Mouse (Mus musculus) brain, embryonic 14.5 days (tissue): ENCODE results near the gene Chchd6. TPM values are rescaled to one million over a fixed set of nuclear protein-coding genes. Genes with fewer than 3 reads are reported as not detected.
A peak's percentile ranks its signal among the peaks of the same experiment; 100 is the strongest.

Experiments
- DNase-seq: peaks from one replicate; pipeline ENCODE4 v3.0.0-alpha.2; 2011; ENCODE audit warnings: low read depth
- CTCF ChIP-seq: fragments of 200-500 bp; IDR thresholded peaks from 2 replicates; pipeline ENCODE4 v1.5.1; 2012; ENCODE audit warnings: inconsistent platforms, mild to moderate bottlenecking, moderate library complexity, borderline replicate concordance; ENCODE audit not compliant: insufficient read depth, insufficient read length; ENCODE audit errors: extremely low read depth
- POLR2A ChIP-seq: fragments of 200-500 bp; IDR thresholded peaks from 2 replicates; pipeline ENCODE4 v1.6.1; 2012; ENCODE audit warnings: mild to moderate bottlenecking, inconsistent platforms, borderline replicate concordance; ENCODE audit not compliant: poor library complexity, insufficient read depth, insufficient read length, severe bottlenecking; ENCODE audit errors: extremely low read depth
- polyA plus RNA-seq: library from polyadenylated mRNA; depleted of rRNA; stranded (reverse); fragments of >200 nt; gene quantifications from 2 replicates; pipeline ENCODE4 v1.2.3, GENCODE M21; 2012

Gene Chchd6
- polyA plus RNA-seq, 1 experiment = 142 TPM

GRCm38 (mm10) chr6:89461250-89462222 lies 133.9 kb downstream of the Chchd6 start:
- TF ChIP-seq POLR2A = no peak
- TF ChIP-seq CTCF = no peak

GRCm38 (mm10) chr6:89459634-89460033 lies 135.8 kb downstream of the Chchd6 start:
- no peak for TF ChIP-seq CTCF
- no peak for TF ChIP-seq POLR2A

More at GRCm38 (mm10) chr6:89461250-89462222, 133.9 kb downstream of the Chchd6 start:
- no peak for DNase-seq

GRCm38 (mm10) chr6:89457601-89458000 lies 137.9 kb downstream of the Chchd6 start:
- TF ChIP-seq CTCF (no peak), POLR2A (no peak)
- no peak for DNase-seq

More at GRCm38 (mm10) chr6:89459634-89460033, 135.8 kb downstream of the Chchd6 start:
- no peak for DNase-seq

GRCm38 (mm10) chr6:89456409-89456961 lies 139.0 kb downstream of the Chchd6 start:
- TF ChIP-seq POLR2A (no peak), CTCF (no peak)
- DNase-seq = no peak

- peak; percentile 42 for DNase-seq
- no peak for TF ChIP-seq CTCF
- no peak for TF ChIP-seq POLR2A
Measured at GRCm38 (mm10) chr6:89455523-89456000, 139.9 kb downstream of the Chchd6 start.

- TF ChIP-seq POLR2A (no peak), CTCF (no peak)
- no peak for DNase-seq
Measured at GRCm38 (mm10) chr6:89454437-89454836, 141.0 kb downstream of the Chchd6 start.

- peak; percentile 82 for DNase-seq
- no peak for TF ChIP-seq POLR2A
- TF ChIP-seq CTCF = no peak
Measured at GRCm38 (mm10) chr6:89452976-89453674, 142.3 kb downstream of the Chchd6 start.

GRCm38 (mm10) chr6:89452356-89452755 lies 143.1 kb downstream of the Chchd6 start:
- TF ChIP-seq POLR2A (no peak), CTCF (no peak)
- DNase-seq = no peak

GRCm38 (mm10) chr6:89448736-89449135 lies 146.7 kb downstream of the Chchd6 start:
- no peak for TF ChIP-seq CTCF
- no peak for TF ChIP-seq POLR2A
- no peak for DNase-seq

GRCm38 (mm10) chr6:89440671-89441070 lies 154.8 kb downstream of the Chchd6 start:
- peak; percentile 41 for DNase-seq
- TF ChIP-seq POLR2A (no peak), CTCF (no peak)

GRCm38 (mm10) chr6:89431920-89432482 lies 163.5 kb downstream of the Chchd6 start:
- no peak for TF ChIP-seq POLR2A
- TF ChIP-seq CTCF = no peak
- DNase-seq = no peak

- no peak for DNase-seq
- TF ChIP-seq CTCF = no peak
- TF ChIP-seq POLR2A = no peak
Measured at GRCm38 (mm10) chr6:89430749-89431148, 164.7 kb downstream of the Chchd6 start.
